Mouse (Mus musculus) CH12.LX (cell line): Measurements from ENCODE around the gene Car14. TPM values are rescaled to one million over a fixed set of nuclear protein-coding genes. Genes with fewer than 3 reads are reported as not detected.

Experiments used
- DNase-seq: peaks from one replicate; pipeline ENCODE4 v3.0.0-alpha.2; 2013; ENCODE audit errors: extremely low read depth
- H3K27ac ChIP-seq: 2 replicates; pipeline ENCODE4 v1.5.1; 2012; ENCODE audit warnings: low read depth, mild to moderate bottlenecking, control low read depth, moderate library complexity; ENCODE audit not compliant: insufficient read depth
- H3K27me3 ChIP-seq: replicated peaks from 2 replicates; pipeline ENCODE3; 2012; ENCODE audit warnings: inconsistent platforms
- H3K36me3 ChIP-seq, 2 experiments: replicated peaks in 1 of 2; 2 replicates each; pipeline versions ENCODE3 to v1.6.1; 2012; ENCODE audit warnings: inconsistent platforms in 1 of 2, low read length in 1 of 2, mild to moderate bottlenecking in 1 of 2, mixed read lengths in 1 of 2, moderate library complexity in 1 of 2; ENCODE audit not compliant: control insufficient read depth in 1 of 2, insufficient read depth in 1 of 2
- H3K4me1 ChIP-seq, 2 experiments: 2 replicates each; pipeline ENCODE4 v1.6.1; 2012; ENCODE audit warnings: inconsistent platforms in 1 of 2, moderate library complexity in 1 of 2; ENCODE audit not compliant: insufficient read depth in 2 of 2, control insufficient read depth in 1 of 2
- H3K4me2 ChIP-seq: 2 replicates; pipeline ENCODE4 v1.6.1; 2012; ENCODE audit warnings: low read depth, mild to moderate bottlenecking, control low read depth; ENCODE audit not compliant: poor library complexity, insufficient read depth, severe bottlenecking
- H3K4me3 ChIP-seq, 3 experiments: fragments of 150-350 bp in 1 of 3; sonication (generic) in 1 of 3; replicated peaks in 1 of 3; 2 replicates each; pipeline versions ENCODE3 to v1.5.1; 2011 to 2012; ENCODE audit warnings: low read depth in 2 of 3, low read length in 2 of 3, mild to moderate bottlenecking in 2 of 3, moderate library complexity in 2 of 3, control low read depth in 1 of 3, improper control_type of control experiment in 1 of 3, inconsistent platforms in 1 of 3, mixed read lengths in 1 of 3; ENCODE audit not compliant: poor library complexity in 1 of 3
- H3K79me2 ChIP-seq: replicated peaks from 2 replicates; pipeline ENCODE4 v1.6.1; 2012; ENCODE audit warnings: mild to moderate bottlenecking, moderate library complexity; ENCODE audit not compliant: control insufficient read depth, poor library complexity, insufficient read depth, severe bottlenecking; ENCODE audit errors: extremely low read depth
- H3K9ac ChIP-seq: 2 replicates; pipeline ENCODE4 v1.6.1; 2012; ENCODE audit warnings: low read depth, mild to moderate bottlenecking, control low read depth, moderate library complexity; ENCODE audit not compliant: insufficient read depth
- H3K9me3 ChIP-seq: replicated peaks from 2 replicates; pipeline ENCODE3; 2012; ENCODE audit warnings: low read length, inconsistent platforms, mixed read lengths
- BHLHE40 ChIP-seq: IDR thresholded peaks from 2 replicates; pipeline ENCODE4 v1.6.1; 2011; ENCODE audit warnings: mild to moderate bottlenecking, low read depth, low read length, improper control_type of control experiment
- CHD1 ChIP-seq: IDR thresholded peaks from 2 replicates; pipeline ENCODE4 v1.6.1; 2012; ENCODE audit warnings: low read depth, low read length, improper control_type of control experiment, inconsistent platforms
- CHD2 ChIP-seq: IDR thresholded peaks from 2 replicates; pipeline ENCODE4 v1.6.1; 2011; ENCODE audit warnings: low read length, improper control_type of control experiment
- E2F4 ChIP-seq: IDR thresholded peaks from 2 replicates; pipeline ENCODE4 v1.6.1; 2011; ENCODE audit warnings: low read depth, low read length, improper control_type of control experiment; ENCODE audit not compliant: insufficient replicate concordance
- ELF1 ChIP-seq: IDR thresholded peaks from 2 replicates; pipeline ENCODE4 v1.6.1; 2014; ENCODE audit warnings: low read depth, mild to moderate bottlenecking, inconsistent platforms, low read length, improper control_type of control experiment
- EP300 ChIP-seq: IDR thresholded peaks from 2 replicates; pipeline ENCODE4 v1.6.1; 2011; ENCODE audit warnings: low read length, improper control_type of control experiment
- ETS1 ChIP-seq: conservative IDR thresholded peaks from 2 replicates; pipeline ENCODE4 v1.6.1; 2012; ENCODE audit warnings: low read depth, mild to moderate bottlenecking, inconsistent platforms, low read length, improper control_type of control experiment, moderate library complexity
- GABPA ChIP-seq: IDR thresholded peaks from 2 replicates; pipeline ENCODE4 v1.6.1; 2012; ENCODE audit warnings: low read depth, low read length, improper control_type of control experiment, inconsistent platforms; ENCODE audit not compliant: insufficient replicate concordance
- IRF4 ChIP-seq: IDR thresholded peaks from 2 replicates; pipeline ENCODE4 v1.6.1; 2014; ENCODE audit warnings: low read depth, mild to moderate bottlenecking, inconsistent platforms, low read length, improper control_type of control experiment
- JUND ChIP-seq: conservative IDR thresholded peaks from 2 replicates; pipeline ENCODE4 v1.6.1; 2011; ENCODE audit warnings: low read depth, low read length, improper control_type of control experiment
- KAT2A ChIP-seq: IDR thresholded peaks from 2 replicates; pipeline ENCODE4 v1.6.1; 2012; ENCODE audit warnings: low read length, improper control_type of control experiment, inconsistent platforms; ENCODE audit not compliant: insufficient replicate concordance
- MAX ChIP-seq: IDR thresholded peaks from 2 replicates; pipeline ENCODE4 v1.6.1; 2011; ENCODE audit warnings: low read length, improper control_type of control experiment
- MAZ ChIP-seq: IDR thresholded peaks from 2 replicates; pipeline ENCODE4 v1.6.1; 2012; ENCODE audit warnings: low read depth, mild to moderate bottlenecking, inconsistent platforms, low read length, improper control_type of control experiment, moderate library complexity
- MXI1 ChIP-seq: IDR thresholded peaks from 2 replicates; pipeline ENCODE4 v1.6.1; 2011; ENCODE audit warnings: mild to moderate bottlenecking, low read depth, low read length, improper control_type of control experiment
- MYC ChIP-seq: IDR thresholded peaks from 2 replicates; pipeline ENCODE4 v1.6.1; 2011; ENCODE audit warnings: low read depth, mild to moderate bottlenecking, improper control_type of control experiment, low read length
- NELFE ChIP-seq: IDR thresholded peaks from 2 replicates; pipeline ENCODE4 v1.6.1; 2011; ENCODE audit warnings: low read depth, low read length, improper control_type of control experiment
- NRF1 ChIP-seq: IDR thresholded peaks from 2 replicates; pipeline ENCODE4 v1.6.1; 2014; ENCODE audit warnings: low read depth, mild to moderate bottlenecking, inconsistent platforms, low read length, improper control_type of control experiment, moderate library complexity
- POLR2A ChIP-seq: IDR thresholded peaks from 2 replicates; pipeline ENCODE4 v1.6.1; 2011; ENCODE audit warnings: low read depth, mild to moderate bottlenecking, improper control_type of control experiment, low read length
- POLR2AphosphoS2 ChIP-seq: IDR thresholded peaks from 2 replicates; pipeline ENCODE4 v1.6.1; 2011; ENCODE audit warnings: low read depth, low read length, improper control_type of control experiment
- RCOR1 ChIP-seq: conservative IDR thresholded peaks from 2 replicates; pipeline ENCODE4 v1.6.1; 2012; ENCODE audit warnings: low read depth, mild to moderate bottlenecking, inconsistent platforms, low read length, improper control_type of control experiment
- SMC3 ChIP-seq: IDR thresholded peaks from 2 replicates; pipeline ENCODE4 v1.6.1; 2011; ENCODE audit warnings: low read depth, low read length, improper control_type of control experiment
- TBP ChIP-seq: conservative IDR thresholded peaks from 2 replicates; pipeline ENCODE4 v1.6.1; 2011; ENCODE audit warnings: low read depth, low read length, improper control_type of control experiment
- TCF12 ChIP-seq: IDR thresholded peaks from 2 replicates; pipeline ENCODE4 v1.6.1; 2014; ENCODE audit warnings: low read depth, mild to moderate bottlenecking, inconsistent platforms, low read length, improper control_type of control experiment
- UBTF ChIP-seq: IDR thresholded peaks from 2 replicates; pipeline ENCODE4 v1.6.1; 2012; ENCODE audit warnings: low read depth, mild to moderate bottlenecking, inconsistent platforms, low read length, improper control_type of control experiment, moderate library complexity
- USF2 ChIP-seq: conservative IDR thresholded peaks from 2 replicates; pipeline ENCODE4 v1.6.1; 2011; ENCODE audit warnings: low read depth, low read length, improper control_type of control experiment
- ZKSCAN1 ChIP-seq: IDR thresholded peaks from 2 replicates; pipeline ENCODE4 v1.6.1; 2012; ENCODE audit warnings: low read depth, inconsistent platforms, low read length, improper control_type of control experiment, borderline replicate concordance
- ZMIZ1 ChIP-seq: IDR thresholded peaks from 2 replicates; pipeline ENCODE4 v1.6.1; 2012; ENCODE audit warnings: low read depth, mild to moderate bottlenecking, inconsistent platforms, low read length, improper control_type of control experiment
- dilution Hi-C: fragments of 300-500 bp; cut with MboI; formaldehyde crosslinking; loops from 2 replicates; pipeline ENCODE4 v1.14.3; 2020; ENCODE audit warnings: low sequenced_read_pairs; ENCODE audit not compliant: extremely low pct_unique_long_range_greater_than_20kb, extremely low pct_ligation_motif_present
- in situ Hi-C: fragments of 300-500 bp; cut with MboI; formaldehyde crosslinking; loops from 3 replicates; pipeline ENCODE4 v1.14.3; 2019; ENCODE audit warnings: low sequenced_read_pairs, low pct_ligation_motif_present, low pct_unique_long_range_greater_than_20kb, mixed read lengths
- polyA plus RNA-seq: library from polyadenylated mRNA; unstranded; fragments of >175 nt; gene quantifications from 2 replicates; pipeline ENCODE4 v1.2.1, GENCODE M21; 2012; ENCODE audit warnings: low read depth; ENCODE audit not compliant: insufficient read length
- total RNA-seq, 2 experiments: library from RNA; depleted of rRNA; stranded (reverse); fragments of 300-350 nt in 1 of 2; fragments of >200 nt in 1 of 2; gene quantifications; 2 replicates each; pipeline ENCODE4 v1.2.3; 2012 to 2014

The Car14 gene
- total and polyA plus RNA-seq, 3 experiments, result 0.13 to 0.36 TPM; not detected in 1

- TF ChIP-seq SMC3 (no peak), RCOR1 (no peak), NRF1 (no peak), POLR2A (peak; percentile 95), USF2 (no peak), GABPA (no peak), CHD2 (peak; percentile 97), POLR2AphosphoS2 (peak; percentile 80; the same call in 1 of the 2 replicates), TCF12 (peak; percentile 100), MAX (peak; percentile 75), ZMIZ1 (peak; percentile 51; the same call in 1 of the 2 replicates), KAT2A (peak; percentile 52; the same call in 1 of the 2 replicates), UBTF (peak; percentile 68; the same call in 1 of the 2 replicates), JUND (no peak), CHD1 (peak; percentile 83), IRF4 (no peak), ETS1 (0 out of 2 replicates have a peak, but pooled peaks have one; percentile 11), MYC (peak; percentile 35; the same call in 1 of the 2 replicates), ELF1 (0 out of 2 replicates have a peak, but pooled peaks have one; percentile 6), E2F4 (peak; percentile 97; the same call in 1 of the 2 replicates)
Measured at GRCm38 (mm10) chr3:95928658-95929503, 24.4 kb upstream of the Car14 start, which contains the start of gene Anp32e (continued).

- no peak for DNase-seq
- no peaks in the 10 kb centered on the region for H3K27me3 ChIP-seq
- peaks cover 8 to 19% of the 10 kb centered on the region in 2 experiments for H3K4me1 ChIP-seq
- peak overlapping the region; percentile 64 for H3K4me2 ChIP-seq
- peak overlapping the region; percentile 96 for H3K9ac ChIP-seq
- peak overlapping the region; percentile 58 to 92 (median 81) for H3K4me3 ChIP-seq
- H3K79me2 ChIP-seq, result peaks cover 41% of the 10 kb centered on the region
- peak overlapping the region; percentile 62; the same call in 1 of the 2 replicates for H3K27ac ChIP-seq
- in situ Hi-C loops (no loop called here), dilution Hi-C loops (no loop called here)
- H3K9me3 ChIP-seq, result no peaks in the 10 kb centered on the region
- no peak for TF ChIP-seq E2F4
- no peak for TF ChIP-seq BHLHE40
- no peak for TF ChIP-seq MXI1
- TF ChIP-seq TBP, result no peak
- no peak for TF ChIP-seq NELFE
- TF ChIP-seq MAZ, result no peak
- TF ChIP-seq NRF1, result no peak
- no peak for TF ChIP-seq POLR2A
- TF ChIP-seq GABPA, result no peak
- no peak for TF ChIP-seq CHD2
- TF ChIP-seq ZKSCAN1, result no peak
- no peak for TF ChIP-seq EP300
- peaks cover under 1 to 6% of the 10 kb centered on the region in 2 experiments for H3K36me3 ChIP-seq
Measured at GRCm38 (mm10) chr3:95928261-95928657, 23.8 kb upstream of the Car14 start.
